15 mouse cellular contexts compared by ENCODE assay signal in the genomic region with DNA sequence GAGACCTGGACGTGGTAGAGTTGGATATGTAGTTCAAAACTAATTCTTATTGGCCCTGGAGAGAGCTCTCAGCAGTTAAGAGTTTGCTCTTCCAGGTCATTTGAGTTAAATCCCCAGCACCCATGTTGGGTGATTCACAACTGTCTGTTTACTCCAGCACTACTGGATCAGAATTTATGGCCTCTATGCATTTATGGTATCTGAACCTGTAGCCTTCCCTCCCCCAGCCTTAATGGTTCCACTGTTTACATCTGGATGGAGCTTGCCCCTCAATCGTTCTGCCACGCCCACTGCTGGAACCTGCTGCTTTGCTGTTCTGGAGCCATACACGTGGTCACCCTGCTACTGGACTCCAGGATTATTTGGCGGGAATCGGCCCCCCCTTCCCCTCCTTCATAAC.
"Had no signal": no experiment of that assay in that cellular context is flagged by ENCODE, and none has a peak within 500 bp of the region (broad histone marks: within the 10 kb centered on the region; RNA-seq: fewer than 3 reads in every experiment).

No protein-coding gene starts in this region.

- DNase-seq: kidney, adult 18-20 months; kidney, postnatal 10 days; layer of hippocampus, postnatal 36 days; lung, embryonic 14.5 days; lung, postnatal 10 days; lung, postnatal 4 days; retina, postnatal 1 day; right cerebral cortex, postnatal 4 days; thymus, postnatal 4 days had no signal

- H3K4me3 ChIP-seq: limb, embryonic 15.5 days; liver, embryonic 12.5 days; midbrain, embryonic 10.5 days; midbrain, embryonic 15.5 days; neural tube, embryonic 13.5 days; stomach, embryonic 15.5 days had no signal

- H3K4me1 ChIP-seq: limb, embryonic 15.5 days; liver, embryonic 12.5 days; midbrain, embryonic 10.5 days; midbrain, embryonic 15.5 days; stomach, embryonic 15.5 days had no signal

- H3K9me3 ChIP-seq: limb, embryonic 15.5 days; liver, embryonic 12.5 days; midbrain, embryonic 10.5 days; midbrain, embryonic 15.5 days; neural tube, embryonic 13.5 days; stomach, embryonic 15.5 days had no signal

- ATAC-seq: liver, embryonic 12.5 days; midbrain, embryonic 15.5 days had no signal

- H3K4me2 ChIP-seq: limb, embryonic 15.5 days; liver, embryonic 12.5 days; lung, embryonic 14.5 days; midbrain, embryonic 15.5 days; neural tube, embryonic 13.5 days; stomach, embryonic 15.5 days had no signal

- H3K9ac ChIP-seq: limb, embryonic 15.5 days; liver, embryonic 12.5 days; lung, embryonic 14.5 days; midbrain, embryonic 15.5 days; neural tube, embryonic 13.5 days; stomach, embryonic 15.5 days had no signal

- H3K36me3 ChIP-seq: limb, embryonic 15.5 days; liver, embryonic 12.5 days; midbrain, embryonic 10.5 days; midbrain, embryonic 15.5 days; neural tube, embryonic 13.5 days; stomach, embryonic 15.5 days had no signal

- H3K27me3 ChIP-seq: limb, embryonic 15.5 days; liver, embryonic 12.5 days; midbrain, embryonic 15.5 days; neural tube, embryonic 13.5 days; stomach, embryonic 15.5 days had no signal

- H3K27ac ChIP-seq: limb, embryonic 15.5 days; liver, embryonic 12.5 days; midbrain, embryonic 10.5 days; midbrain, embryonic 15.5 days; neural tube, embryonic 13.5 days; stomach, embryonic 15.5 days had no signal
